Mouse (Mus musculus) CH12.LX (cell line): Measurements from ENCODE around the gene Afg3l1.

ENCODE experiments used
- CHD2 ChIP-seq: IDR thresholded peaks from 2 replicates; pipeline ENCODE4 v1.6.1; 2011; ENCODE audit warnings: low read length, improper control_type of control experiment
- CTCF ChIP-seq, 2 experiments: IDR thresholded peaks in 1 of 2; conservative IDR thresholded peaks in 1 of 2; 2 replicates each; pipeline ENCODE4 v1.5.1; 2011 to 2012; ENCODE audit warnings: low read depth in 2 of 2, low read length in 2 of 2, improper control_type of control experiment in 1 of 2, inconsistent platforms in 1 of 2, mild to moderate bottlenecking in 1 of 2, moderate library complexity in 1 of 2
- ELF1 ChIP-seq: IDR thresholded peaks from 2 replicates; pipeline ENCODE4 v1.6.1; 2014; ENCODE audit warnings: low read depth, mild to moderate bottlenecking, inconsistent platforms, low read length, improper control_type of control experiment
- EP300 ChIP-seq: IDR thresholded peaks from 2 replicates; pipeline ENCODE4 v1.6.1; 2011; ENCODE audit warnings: low read length, improper control_type of control experiment
- GABPA ChIP-seq: IDR thresholded peaks from 2 replicates; pipeline ENCODE4 v1.6.1; 2012; ENCODE audit warnings: low read depth, low read length, improper control_type of control experiment, inconsistent platforms; ENCODE audit not compliant: insufficient replicate concordance
- HCFC1 ChIP-seq: IDR thresholded peaks from 2 replicates; pipeline ENCODE4 v1.6.1; 2012; ENCODE audit warnings: low read depth, mild to moderate bottlenecking, inconsistent platforms, low read length, improper control_type of control experiment
- MEF2A ChIP-seq: IDR thresholded peaks from 2 replicates; pipeline ENCODE4 v1.6.1; 2014; ENCODE audit warnings: low read depth, mild to moderate bottlenecking, inconsistent platforms, low read length, improper control_type of control experiment, borderline replicate concordance
- NRF1 ChIP-seq: IDR thresholded peaks from 2 replicates; pipeline ENCODE4 v1.6.1; 2014; ENCODE audit warnings: low read depth, mild to moderate bottlenecking, inconsistent platforms, low read length, improper control_type of control experiment, moderate library complexity
- POLR2A ChIP-seq: IDR thresholded peaks from 2 replicates; pipeline ENCODE4 v1.6.1; 2011; ENCODE audit warnings: low read depth, mild to moderate bottlenecking, improper control_type of control experiment, low read length
- SMC3 ChIP-seq: IDR thresholded peaks from 2 replicates; pipeline ENCODE4 v1.6.1; 2011; ENCODE audit warnings: low read depth, low read length, improper control_type of control experiment
- ZKSCAN1 ChIP-seq: IDR thresholded peaks from 2 replicates; pipeline ENCODE4 v1.6.1; 2012; ENCODE audit warnings: low read depth, inconsistent platforms, low read length, improper control_type of control experiment, borderline replicate concordance
- ZNF384 ChIP-seq: IDR thresholded peaks from 2 replicates; pipeline ENCODE4 v1.6.1; 2012; ENCODE audit warnings: low read depth, low read length, improper control_type of control experiment, inconsistent platforms

DNA sequence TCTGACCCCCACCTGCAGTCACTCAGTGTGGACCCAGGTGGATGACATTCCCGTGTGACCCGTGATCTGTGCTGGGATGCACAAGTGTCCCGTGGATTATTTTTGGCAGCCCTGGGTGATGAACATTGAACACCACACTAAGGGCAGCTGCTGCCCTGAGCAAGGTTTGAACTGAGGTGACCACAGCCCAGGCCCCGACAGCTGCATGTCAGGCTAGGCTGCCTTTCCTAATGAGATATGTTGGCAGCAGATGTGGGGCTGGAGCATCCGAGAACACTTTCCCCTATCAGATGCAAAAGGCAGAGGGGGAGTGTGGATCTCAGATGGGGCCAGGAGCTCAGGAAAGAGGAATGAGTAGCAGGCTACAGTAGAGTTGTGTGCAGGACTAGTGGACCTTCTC lies 33.1 kb downstream of the Afg3l1 start:
- TF ChIP-seq POLR2A (no peak), CHD2 (no peak), ZNF384 (no peak), HCFC1 (no peak), MEF2A (no peak), NRF1 (no peak), SMC3 (no peak), GABPA (no peak), ELF1 (no peak), CTCF (conservative IDR thresholded peaks at IDR 0.05 in 1 of 2, IDR thresholded peaks at IDR 0.05 in 1 of 2; ENCODE audit: low read depth in 2 of 2, low read length in 2 of 2) (no peak), EP300 (no peak), ZKSCAN1 (no peak)
